Mouse (Mus musculus) frontal cortex, adult (tissue): ENCODE data around the gene Gm13698.
"Not testable (repeated sequence)": the region's sequence is repeated elsewhere in the genome, so short reads cannot be mapped to it uniquely, and the experiment has no call there.

Experiments
- ATAC-seq: cut with Nextera tagmentation; 2 replicates; pipeline ENCODE4 v1.9.2; 2017; ENCODE audit warnings: mild to moderate bottlenecking, moderate library complexity, mixed read lengths; ENCODE audit not compliant: low TSS enrichment

Gm13698 gene

DNA sequence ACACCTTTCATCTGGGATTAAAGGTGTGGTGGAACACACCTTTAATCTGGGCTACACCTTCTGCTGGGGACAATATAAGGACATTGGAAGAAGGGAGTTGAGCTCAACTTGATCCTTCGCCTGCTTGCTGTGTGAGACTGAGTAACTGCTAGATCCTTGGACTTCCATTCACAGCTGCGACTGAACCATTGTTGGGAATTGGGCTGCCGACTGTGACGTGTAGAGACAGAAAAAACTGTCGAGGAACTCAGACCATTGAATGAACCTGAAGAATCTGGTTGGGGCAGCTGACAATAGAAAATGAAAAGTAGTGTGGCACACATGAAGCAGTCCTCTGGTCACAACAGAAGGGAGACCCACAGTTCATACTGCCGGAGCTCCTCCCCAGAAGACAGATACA is at the start of gene Gm13698:
Gm13698 (plus strand) TSS at position 301 of the 400 bp plus-strand sequence.
- ATAC-seq, result not testable (repeated sequence)

DNA sequence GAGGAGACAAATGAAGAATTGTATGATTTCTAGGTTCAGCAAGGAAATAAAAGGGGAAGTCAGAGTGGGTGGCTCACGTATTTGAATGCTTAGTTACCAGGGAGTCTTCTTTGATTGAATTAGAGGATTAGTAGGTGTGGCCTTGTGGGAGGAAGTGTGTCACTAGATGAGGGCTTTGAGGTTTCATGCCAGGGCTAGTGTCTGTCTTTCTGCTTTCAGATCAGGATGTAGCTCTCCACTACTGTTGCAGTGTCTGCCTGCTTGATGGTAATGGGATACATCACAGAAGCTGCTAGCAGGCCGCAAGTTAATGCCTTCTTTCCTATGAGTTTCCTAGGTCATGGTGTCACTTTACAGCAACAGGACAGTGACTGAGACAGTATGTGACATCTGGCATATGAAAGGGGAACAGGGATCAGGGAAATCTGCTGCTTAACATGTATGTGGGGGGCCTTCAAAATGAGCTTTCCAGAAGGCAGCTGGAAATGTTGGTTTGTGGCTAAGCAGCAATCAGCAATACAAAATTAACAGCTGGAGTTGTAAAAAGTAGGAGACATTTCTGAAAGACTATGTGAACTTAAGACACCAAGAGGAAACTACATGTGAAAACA is 25.9 kb upstream of the Gm13698 start:
- ATAC-seq, result no peak

DNA sequence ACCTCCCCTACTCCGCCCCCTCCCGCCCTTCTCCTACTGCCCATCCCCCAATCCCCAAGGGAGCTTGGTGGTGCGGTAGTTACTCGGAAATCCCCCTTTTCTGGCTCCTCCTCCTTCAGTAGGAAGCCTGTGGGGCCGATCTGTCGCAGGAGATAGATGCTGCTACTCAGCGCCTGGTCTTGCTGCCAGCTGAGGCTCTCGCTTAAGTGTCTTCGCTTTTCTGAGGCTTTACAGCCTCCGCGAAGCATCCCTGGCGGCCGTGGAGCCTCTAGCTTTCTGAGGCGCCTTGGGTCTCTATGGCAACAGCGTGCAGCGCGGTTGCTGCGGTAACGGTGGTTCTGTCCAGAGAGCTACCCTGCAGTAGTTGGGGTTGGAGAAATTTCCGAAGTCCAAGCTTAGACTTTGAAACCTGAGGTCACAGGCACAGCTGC is 14.5 kb upstream of the Gm13698 start, which contains the start of gene Zswim2:
Zswim2 (minus strand) TSS at position 298 of the 431 bp plus-strand sequence.
- peak; percentile 100 for ATAC-seq

DNA sequence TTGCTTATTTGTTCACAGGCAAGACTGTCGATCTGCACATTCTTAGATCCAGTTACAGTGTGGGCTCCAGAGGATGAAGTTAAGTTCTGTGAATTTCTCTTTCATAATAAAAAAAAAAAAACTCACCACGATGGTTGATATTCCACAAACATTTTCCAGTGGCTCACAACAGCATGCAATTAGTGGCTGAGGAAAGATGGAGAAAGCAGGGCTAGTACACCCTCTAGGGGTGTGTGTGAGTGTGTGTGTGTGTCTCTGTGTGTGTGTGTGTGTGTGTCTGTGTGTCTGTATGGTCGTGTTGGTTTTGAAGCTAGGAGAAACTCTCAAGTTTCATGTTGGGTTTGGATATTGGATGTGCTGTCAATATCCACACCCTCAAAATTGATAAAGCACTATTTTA is 14.1 kb upstream of the Gm13698 start:
- no peak for ATAC-seq

DNA sequence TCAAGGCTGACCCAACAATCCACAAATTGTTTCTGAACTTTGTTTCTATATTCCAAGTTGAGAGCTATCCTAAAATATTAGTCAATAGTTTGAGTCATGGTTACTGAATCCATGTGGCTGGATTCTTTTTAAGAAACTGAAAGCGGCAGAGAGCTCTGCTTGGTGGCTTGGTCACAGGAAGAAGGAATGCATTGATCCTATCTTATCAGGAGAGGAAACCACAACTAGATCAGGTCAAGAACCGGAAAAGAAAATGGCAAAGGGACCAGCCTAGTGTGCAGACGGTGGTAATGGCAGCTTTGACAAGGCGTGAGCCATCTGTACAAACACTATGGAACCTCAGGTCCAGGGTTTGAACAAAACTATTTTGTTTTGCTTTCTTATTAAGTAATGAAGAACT is 13.7 kb upstream of the Gm13698 start:
- no peak for ATAC-seq

DNA sequence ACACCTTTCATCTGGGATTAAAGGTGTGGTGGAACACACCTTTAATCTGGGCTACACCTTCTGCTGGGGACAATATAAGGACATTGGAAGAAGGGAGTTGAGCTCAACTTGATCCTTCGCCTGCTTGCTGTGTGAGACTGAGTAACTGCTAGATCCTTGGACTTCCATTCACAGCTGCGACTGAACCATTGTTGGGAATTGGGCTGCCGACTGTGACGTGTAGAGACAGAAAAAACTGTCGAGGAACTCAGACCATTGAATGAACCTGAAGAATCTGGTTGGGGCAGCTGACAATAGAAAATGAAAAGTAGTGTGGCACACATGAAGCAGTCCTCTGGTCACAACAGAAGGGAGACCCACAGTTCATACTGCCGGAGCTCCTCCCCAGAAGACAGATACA is 5.7 kb downstream of the Gm13698 start, which contains the start of gene Gm13693:
Gm13693 (plus strand) TSS at position 301 of the 400 bp plus-strand sequence.
- ATAC-seq, result not testable (repeated sequence)

DNA sequence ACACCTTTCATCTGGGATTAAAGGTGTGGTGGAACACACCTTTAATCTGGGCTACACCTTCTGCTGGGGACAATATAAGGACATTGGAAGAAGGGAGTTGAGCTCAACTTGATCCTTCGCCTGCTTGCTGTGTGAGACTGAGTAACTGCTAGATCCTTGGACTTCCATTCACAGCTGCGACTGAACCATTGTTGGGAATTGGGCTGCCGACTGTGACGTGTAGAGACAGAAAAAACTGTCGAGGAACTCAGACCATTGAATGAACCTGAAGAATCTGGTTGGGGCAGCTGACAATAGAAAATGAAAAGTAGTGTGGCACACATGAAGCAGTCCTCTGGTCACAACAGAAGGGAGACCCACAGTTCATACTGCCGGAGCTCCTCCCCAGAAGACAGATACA is 11.5 kb downstream of the Gm13698 start, which contains the start of gene Gm13695:
Gm13695 (plus strand) TSS at position 301 of the 400 bp plus-strand sequence.
- ATAC-seq, result not testable (repeated sequence)

DNA sequence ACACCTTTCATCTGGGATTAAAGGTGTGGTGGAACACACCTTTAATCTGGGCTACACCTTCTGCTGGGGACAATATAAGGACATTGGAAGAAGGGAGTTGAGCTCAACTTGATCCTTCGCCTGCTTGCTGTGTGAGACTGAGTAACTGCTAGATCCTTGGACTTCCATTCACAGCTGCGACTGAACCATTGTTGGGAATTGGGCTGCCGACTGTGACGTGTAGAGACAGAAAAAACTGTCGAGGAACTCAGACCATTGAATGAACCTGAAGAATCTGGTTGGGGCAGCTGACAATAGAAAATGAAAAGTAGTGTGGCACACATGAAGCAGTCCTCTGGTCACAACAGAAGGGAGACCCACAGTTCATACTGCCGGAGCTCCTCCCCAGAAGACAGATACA is 17.3 kb downstream of the Gm13698 start, which contains the start of gene Gm13696:
Gm13696 (plus strand) TSS at position 301 of the 400 bp plus-strand sequence.
- not testable (repeated sequence) for ATAC-seq

DNA sequence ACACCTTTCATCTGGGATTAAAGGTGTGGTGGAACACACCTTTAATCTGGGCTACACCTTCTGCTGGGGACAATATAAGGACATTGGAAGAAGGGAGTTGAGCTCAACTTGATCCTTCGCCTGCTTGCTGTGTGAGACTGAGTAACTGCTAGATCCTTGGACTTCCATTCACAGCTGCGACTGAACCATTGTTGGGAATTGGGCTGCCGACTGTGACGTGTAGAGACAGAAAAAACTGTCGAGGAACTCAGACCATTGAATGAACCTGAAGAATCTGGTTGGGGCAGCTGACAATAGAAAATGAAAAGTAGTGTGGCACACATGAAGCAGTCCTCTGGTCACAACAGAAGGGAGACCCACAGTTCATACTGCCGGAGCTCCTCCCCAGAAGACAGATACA is 23.1 kb downstream of the Gm13698 start, which contains the start of gene Gm13694:
Gm13694 (plus strand) TSS at position 301 of the 400 bp plus-strand sequence.
- ATAC-seq, result not testable (repeated sequence)

DNA sequence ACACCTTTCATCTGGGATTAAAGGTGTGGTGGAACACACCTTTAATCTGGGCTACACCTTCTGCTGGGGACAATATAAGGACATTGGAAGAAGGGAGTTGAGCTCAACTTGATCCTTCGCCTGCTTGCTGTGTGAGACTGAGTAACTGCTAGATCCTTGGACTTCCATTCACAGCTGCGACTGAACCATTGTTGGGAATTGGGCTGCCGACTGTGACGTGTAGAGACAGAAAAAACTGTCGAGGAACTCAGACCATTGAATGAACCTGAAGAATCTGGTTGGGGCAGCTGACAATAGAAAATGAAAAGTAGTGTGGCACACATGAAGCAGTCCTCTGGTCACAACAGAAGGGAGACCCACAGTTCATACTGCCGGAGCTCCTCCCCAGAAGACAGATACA is 28.9 kb downstream of the Gm13698 start, which contains the start of gene Gm13697:
Gm13697 (plus strand) TSS at position 301 of the 400 bp plus-strand sequence.
- not testable (repeated sequence) for ATAC-seq

DNA sequence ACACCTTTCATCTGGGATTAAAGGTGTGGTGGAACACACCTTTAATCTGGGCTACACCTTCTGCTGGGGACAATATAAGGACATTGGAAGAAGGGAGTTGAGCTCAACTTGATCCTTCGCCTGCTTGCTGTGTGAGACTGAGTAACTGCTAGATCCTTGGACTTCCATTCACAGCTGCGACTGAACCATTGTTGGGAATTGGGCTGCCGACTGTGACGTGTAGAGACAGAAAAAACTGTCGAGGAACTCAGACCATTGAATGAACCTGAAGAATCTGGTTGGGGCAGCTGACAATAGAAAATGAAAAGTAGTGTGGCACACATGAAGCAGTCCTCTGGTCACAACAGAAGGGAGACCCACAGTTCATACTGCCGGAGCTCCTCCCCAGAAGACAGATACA is 34.8 kb downstream of the Gm13698 start, which contains the start of gene Gm13691:
Gm13691 (plus strand) TSS at position 301 of the 400 bp plus-strand sequence.
- ATAC-seq, result not testable (repeated sequence)

DNA sequence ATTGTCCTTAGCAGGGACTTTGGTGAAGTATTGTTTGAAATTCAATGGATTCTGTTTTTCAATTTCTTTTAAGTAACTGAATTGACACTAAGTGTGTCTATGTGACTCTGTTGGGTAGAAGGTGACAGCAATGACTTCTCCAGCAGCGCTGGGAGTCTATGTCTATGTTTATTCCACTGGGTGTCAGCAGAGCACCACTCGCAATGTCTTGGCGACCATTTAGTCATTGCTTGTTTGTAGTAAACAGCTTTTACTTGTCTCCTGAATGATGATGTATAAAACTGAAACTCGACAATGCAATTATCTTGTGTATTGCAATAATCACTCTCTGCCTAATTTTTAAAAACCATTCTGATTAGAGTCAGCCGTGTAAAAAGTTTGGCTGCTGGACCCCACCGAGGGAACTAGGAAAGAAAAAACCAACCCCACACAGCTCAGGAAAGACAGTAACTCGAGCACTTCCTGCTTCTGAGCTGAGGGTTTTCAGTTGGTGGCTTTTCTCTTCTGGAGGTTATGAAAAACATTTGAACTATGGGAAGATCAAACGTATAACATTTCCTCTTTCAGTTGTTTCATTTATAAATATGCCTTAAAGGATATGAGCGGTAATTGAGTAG is 38.3 kb downstream of the Gm13698 start:
- ATAC-seq, result not testable (repeated sequence)

DNA sequence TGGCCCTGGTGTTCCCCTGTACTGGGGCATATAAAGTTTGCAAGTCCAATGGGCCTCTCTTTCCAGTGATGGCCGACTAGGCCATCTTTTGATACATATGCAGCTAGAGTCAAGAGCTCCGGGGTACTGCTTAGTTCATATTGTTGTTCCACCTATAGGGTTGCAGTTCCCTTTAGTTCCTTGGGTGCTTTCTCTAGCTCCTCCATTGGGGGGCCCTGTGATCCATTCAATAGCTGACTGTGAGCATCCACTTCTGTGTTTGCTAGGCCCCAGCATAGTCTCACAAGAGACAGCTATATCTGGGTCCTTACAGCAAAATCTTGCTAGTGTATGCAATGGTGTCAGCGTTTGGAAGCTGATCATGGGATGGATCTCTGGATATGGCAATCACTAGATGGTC is 39.0 kb downstream of the Gm13698 start:
- not testable (repeated sequence) for ATAC-seq
